Mouse (Mus musculus) bone marrow macrophage, adult 2 months (primary cell): ENCODE measurements at regions not wholly inside any gene's neighbourhood (a gene's known extent, or its start where the extent isn't known, plus 50 kb on each side); places are given as distances from the start of the nearest gene placed in this dataset.

Source experiments
- H3K27ac ChIP-seq: 2 replicates; pipeline ENCODE4 v1.5.1; 2012; ENCODE audit warnings: low read depth, low read length; ENCODE audit not compliant: insufficient read depth
- H3K4me1 ChIP-seq: 2 replicates; pipeline ENCODE4 v1.6.1; 2012; ENCODE audit warnings: low read length; ENCODE audit not compliant: control insufficient read depth, insufficient read depth
- H3K4me3 ChIP-seq: 2 replicates; pipeline ENCODE4 v1.5.1; 2012; ENCODE audit warnings: mild to moderate bottlenecking, low read length, moderate library complexity; ENCODE audit not compliant: insufficient read depth
- CTCF ChIP-seq: IDR thresholded peaks from 2 replicates; pipeline ENCODE4 v1.5.1; 2012; ENCODE audit warnings: low read depth, mild to moderate bottlenecking, low read length, moderate library complexity
- POLR2A ChIP-seq: IDR thresholded peaks from 2 replicates; pipeline ENCODE4 v1.6.1; 2012; ENCODE audit warnings: mild to moderate bottlenecking, low read depth, low read length, borderline replicate concordance

DNA sequence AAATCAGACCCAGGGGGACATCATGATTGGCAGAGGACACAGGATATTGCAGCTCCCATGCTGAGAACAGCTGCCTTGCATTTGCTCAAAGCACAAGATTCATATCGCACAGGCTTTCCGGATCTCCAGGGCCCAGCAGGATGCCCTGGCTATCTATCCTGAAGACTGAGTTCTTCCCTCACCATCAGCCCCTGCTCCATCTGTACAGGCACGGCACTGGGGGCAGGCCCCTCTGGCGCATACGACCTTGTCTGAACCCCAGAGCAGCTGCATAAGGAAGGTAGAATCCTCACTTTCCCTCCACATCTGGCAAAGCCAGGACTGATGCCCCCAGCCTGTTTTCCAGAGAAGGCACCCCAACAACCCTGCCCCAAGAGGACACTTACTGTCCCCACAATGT, 266.8 kb downstream of the Tns1 start:
- no peak overlapping the region for H3K4me3 ChIP-seq
- TF ChIP-seq POLR2A (no peak), CTCF (no peak)
- H3K4me1 ChIP-seq: no peaks in the 10 kb centered on the region
- no peak overlapping the region for H3K27ac ChIP-seq

DNA sequence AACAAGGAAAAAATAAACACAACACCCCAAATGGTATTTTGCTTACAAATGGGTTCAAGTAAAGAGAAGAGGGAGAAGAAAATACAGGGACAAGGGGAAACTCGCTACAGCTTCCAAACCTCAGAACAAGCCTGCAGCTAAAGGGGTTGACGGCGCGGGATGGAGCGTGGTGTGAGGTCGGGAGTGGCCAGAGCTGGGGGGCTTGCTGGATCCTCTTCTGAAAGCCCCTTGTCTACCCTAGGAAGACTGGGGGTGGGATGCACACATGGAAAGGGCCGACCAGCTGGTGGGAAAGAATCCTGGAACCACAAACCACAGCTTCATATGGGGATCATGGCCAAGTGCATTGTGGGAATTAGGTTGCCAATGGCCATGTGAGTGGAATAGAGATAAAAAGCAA, 267.4 kb downstream of the Tns1 start:
- Histone ChIP-seq H3K27ac (no peak overlapping the region), H3K4me1 (no peaks in the 10 kb centered on the region), H3K4me3 (no peak overlapping the region)
- TF ChIP-seq CTCF: no peak
- no peak for TF ChIP-seq POLR2A

DNA sequence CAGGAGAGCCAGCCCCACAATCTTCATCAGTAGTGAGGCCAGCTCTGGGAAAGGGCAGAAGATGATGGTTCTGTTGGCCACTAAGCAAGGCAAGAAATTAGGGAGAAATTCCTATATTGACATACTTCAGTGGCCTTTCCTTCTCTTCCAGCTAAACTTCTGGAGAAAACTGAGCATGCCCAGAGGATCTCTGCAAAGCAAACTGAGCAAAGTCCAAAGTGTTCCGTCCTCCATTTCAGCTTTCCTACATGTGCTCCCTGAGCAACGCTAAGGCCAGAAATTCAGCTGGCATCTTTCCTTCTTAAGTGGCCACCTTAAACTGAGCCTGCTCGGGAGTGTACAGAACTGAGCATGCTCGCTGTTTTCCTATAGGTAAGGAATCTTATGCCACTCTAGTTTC, 268.9 kb downstream of the Tns1 start:
- Histone ChIP-seq H3K4me3 (no peak overlapping the region), H3K4me1 (no peaks in the 10 kb centered on the region), H3K27ac (no peak overlapping the region)
- TF ChIP-seq CTCF (no peak), POLR2A (no peak)

DNA sequence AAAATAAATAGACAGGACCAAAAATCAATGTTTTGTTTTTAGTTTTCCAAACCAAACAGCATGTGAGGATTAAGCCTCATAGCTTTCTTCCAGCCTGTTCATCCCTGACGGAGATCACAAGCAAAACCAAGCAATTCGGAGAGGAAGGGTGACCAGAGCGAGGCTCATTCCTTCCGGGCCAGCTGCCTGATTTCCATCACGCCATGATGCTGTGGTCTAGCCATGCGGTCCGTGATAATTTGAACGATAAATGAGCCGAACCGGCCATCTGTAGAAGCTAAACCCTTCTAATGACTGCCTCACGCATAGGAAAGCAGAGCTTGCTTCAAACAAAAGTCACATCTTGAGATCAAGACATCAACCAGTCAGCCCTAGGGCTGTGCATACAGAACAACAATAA, 270.4 kb downstream of the Tns1 start:
- Histone ChIP-seq H3K27ac (no peak overlapping the region), H3K4me3 (no peak overlapping the region), H3K4me1 (no peaks in the 10 kb centered on the region)
- TF ChIP-seq CTCF (no peak), POLR2A (no peak)

DNA sequence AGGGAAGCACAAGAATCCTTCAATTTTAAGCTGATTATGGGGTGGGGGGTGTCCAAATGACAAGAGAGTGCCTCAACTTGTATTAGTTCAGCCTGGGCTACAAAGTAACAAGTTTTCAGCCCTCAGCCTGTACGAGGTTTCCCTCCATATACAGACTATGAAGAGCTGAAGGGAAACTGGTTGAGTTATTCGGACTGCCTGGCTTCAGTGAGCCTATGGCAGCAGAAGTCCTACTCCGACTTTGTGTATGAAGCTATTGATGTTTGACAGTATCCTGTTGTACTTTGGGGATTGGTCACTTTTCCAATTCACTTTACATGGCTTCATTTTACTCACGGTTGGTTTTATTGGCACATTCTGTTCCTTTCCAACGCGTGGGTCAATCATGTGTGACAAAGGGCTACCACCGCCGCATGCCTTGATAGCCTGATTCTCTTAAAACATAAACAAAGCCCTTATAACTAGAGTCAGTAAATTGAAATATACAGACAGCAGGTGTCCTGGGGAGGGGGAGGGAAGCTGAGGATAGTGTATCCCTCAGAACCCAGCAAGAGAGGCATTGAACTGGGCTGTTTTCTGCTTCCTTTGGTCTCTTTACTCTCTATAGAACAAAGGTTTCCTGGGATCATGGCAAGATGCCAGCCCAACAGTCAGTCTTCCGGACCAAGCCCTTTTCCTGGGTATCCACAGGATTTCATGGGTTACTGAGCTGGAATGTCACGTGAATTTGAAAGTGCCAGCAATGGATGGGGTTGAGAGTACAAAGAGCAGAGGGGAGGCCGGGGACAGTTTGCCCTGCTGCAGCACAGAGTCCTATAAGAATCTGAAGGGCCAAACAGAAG, 273.9 kb downstream of the Tns1 start:
- no peak for TF ChIP-seq POLR2A
- no peak for TF ChIP-seq CTCF
- no peaks in the 10 kb centered on the region for H3K4me1 ChIP-seq
- no peak overlapping the region for H3K27ac ChIP-seq
- H3K4me3 ChIP-seq: no peak overlapping the region

DNA sequence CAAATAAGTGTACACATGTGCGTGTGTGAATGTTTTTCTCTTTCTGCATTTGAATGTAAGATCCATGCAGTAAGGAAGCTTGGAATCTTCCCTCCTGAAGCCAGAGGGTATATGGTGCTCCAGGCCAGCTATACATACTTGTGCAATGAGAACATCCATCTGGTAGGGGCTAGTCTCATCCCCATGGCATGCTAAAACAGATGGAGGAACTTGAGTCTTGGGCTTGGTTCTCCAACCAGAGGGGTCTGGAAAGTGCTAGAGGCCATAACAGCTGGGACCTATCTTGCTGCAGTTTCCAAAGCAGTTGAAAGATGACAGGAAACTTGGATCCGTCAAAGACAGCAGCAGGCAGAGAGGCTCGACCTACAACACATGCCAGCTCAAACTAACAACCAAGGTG, 275.9 kb downstream of the Tns1 start:
- H3K4me1 ChIP-seq: no peaks in the 10 kb centered on the region
- H3K4me3 ChIP-seq: no peak overlapping the region
- TF ChIP-seq POLR2A (no peak), CTCF (no peak)
- H3K27ac ChIP-seq: no peak overlapping the region

DNA sequence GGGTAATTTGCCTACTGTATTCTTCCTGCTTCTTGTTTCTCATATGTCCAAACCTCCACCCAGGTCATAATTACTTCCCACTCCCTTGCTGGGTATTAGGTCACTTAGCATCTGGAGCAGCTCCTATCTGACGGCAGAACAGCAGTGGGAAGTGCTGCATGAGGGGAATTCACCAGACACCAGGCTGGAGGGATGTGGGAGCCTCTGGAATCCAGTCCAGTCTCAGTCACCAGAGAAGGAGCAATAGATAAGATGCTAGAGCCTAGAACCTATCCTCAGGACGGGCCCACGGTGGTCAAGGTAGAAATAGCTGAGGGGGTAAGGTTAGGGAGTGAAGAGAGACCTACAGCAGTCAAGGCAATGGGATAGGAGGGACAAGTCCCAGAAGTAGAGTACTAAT, 277.1 kb downstream of the Tns1 start:
- H3K27ac ChIP-seq: no peak overlapping the region
- TF ChIP-seq POLR2A: no peak
- no peak overlapping the region for H3K4me3 ChIP-seq
- no peaks in the 10 kb centered on the region for H3K4me1 ChIP-seq

DNA sequence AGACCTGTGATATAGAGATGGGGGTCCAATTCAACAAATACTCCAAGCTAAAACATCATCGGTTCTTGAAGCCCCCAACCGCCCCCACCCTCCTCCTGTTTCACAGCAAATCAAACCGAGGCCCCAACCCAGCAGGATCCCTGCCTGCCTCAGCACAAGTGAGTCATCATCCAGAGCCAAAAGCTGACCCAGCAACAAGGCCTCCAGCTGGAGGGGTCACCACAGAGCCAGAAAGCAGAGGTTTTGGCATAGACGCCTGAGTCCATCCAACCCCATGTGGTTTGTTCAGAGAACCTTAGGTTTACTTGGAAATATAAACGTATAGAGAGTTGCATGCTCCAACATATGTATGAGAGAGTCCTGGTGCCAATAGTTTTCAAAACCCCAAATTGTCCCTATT, 279.1 kb downstream of the Tns1 start:
- H3K27ac ChIP-seq: no peak overlapping the region
- no peaks in the 10 kb centered on the region for H3K4me1 ChIP-seq
- no peak overlapping the region for H3K4me3 ChIP-seq
- TF ChIP-seq POLR2A (no peak), CTCF (no peak)

DNA sequence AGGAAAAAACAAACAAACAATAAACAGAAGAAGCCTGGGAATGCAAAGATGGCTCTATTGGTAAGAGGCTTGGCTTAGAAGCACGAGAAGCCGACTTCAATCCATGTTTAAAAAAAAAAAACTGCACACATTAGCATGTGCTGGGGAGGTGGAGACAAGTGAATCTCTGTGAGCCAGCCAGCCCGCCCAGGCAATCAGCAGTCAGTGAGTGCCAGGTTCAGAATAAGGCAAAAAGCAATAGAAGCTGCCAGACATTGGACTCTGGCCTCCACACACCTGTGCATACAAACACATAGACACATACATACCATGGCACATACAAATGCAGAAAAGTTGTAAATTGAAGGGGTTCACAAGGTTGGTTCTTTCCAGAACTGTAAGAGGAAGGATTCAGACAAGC, 279.7 kb downstream of the Tns1 start:
- Histone ChIP-seq H3K4me1 (no peaks in the 10 kb centered on the region), H3K27ac (no peak overlapping the region), H3K4me3 (no peak overlapping the region)
- TF ChIP-seq POLR2A: no peak
- TF ChIP-seq CTCF: no peak

DNA sequence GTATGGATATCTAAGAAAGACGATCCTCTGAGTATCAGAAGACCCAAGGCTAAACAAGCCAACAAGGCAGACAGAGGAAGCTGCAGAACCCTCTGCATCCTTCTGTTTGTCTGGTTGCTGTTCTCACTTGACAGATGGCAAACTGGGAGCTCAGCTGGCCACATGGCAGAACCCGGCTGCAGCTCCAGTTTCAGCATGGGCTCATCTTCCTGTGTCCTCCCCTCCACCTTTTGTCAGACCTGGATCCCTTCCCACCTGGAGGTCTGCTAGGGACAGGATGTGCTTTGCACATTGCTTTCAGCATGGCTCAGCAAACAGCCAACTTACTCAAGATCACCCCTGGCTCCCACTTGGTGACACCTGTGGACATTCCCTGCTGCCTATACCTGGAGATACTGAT, 284.9 kb downstream of the Tns1 start:
- no peak overlapping the region for H3K27ac ChIP-seq
- TF ChIP-seq CTCF: no peak
- TF ChIP-seq POLR2A: no peak
- no peaks in the 10 kb centered on the region for H3K4me1 ChIP-seq
- H3K4me3 ChIP-seq: no peak overlapping the region
